Mouse (Mus musculus): ENCODE data around the gene Rpl19. TPM values are rescaled to one million over a fixed set of nuclear protein-coding genes. Genes with fewer than 3 reads are reported as not detected.

The Rpl19 gene
- polyA plus RNA-seq, 1 experiment from 2014 or later, result 1,089 TPM

GRCm38 (mm10) chr11:98061904-98062562 is 35.5 kb downstream of the Rpl19 start:
- H3K9me3 ChIP-seq (replicated peaks; ENCODE audit: control insufficient read depth, low read length), result no peaks in the 10 kb centered on the region
- no peak overlapping the region for H3K9ac ChIP-seq (replicated peaks; ENCODE audit: low read length)
- no peak overlapping the region for H3K27ac ChIP-seq (replicated peaks; ENCODE audit: low read depth, low read length)
- H3K4me1 ChIP-seq (ENCODE audit: control insufficient read depth, insufficient read depth, low read length), result no peaks in the 10 kb centered on the region
- DNase-seq (ENCODE audit: low spot score) (no peak), ATAC-seq (replicated peaks; ENCODE audit: insufficient number of reproducible peaks, low FRiP score, low TSS enrichment, low read depth) (no peak)
- 59% methylated on average over 6 of the region's 6 CpGs for WGBS
- no peak overlapping the region for H3K4me2 ChIP-seq (ENCODE audit: low read depth, low read length)
- H3K4me3 ChIP-seq (ENCODE audit: low read depth, low read length), result no peak overlapping the region
- H3K36me3 ChIP-seq (replicated peaks; ENCODE audit: control insufficient read depth, insufficient read depth, low read depth, low read length), result no peaks in the 10 kb centered on the region
- H3K27me3 ChIP-seq (ENCODE audit: control insufficient read depth, insufficient read depth, low read length), result no peaks in the 10 kb centered on the region; the same call in 1 of the 2 replicates

- no peak for ATAC-seq (replicated peaks; ENCODE audit: insufficient number of reproducible peaks, low FRiP score, low TSS enrichment, low read depth)
- Histone ChIP-seq H3K9me3 (replicated peaks; ENCODE audit: control insufficient read depth, low read length) (no peaks in the 10 kb centered on the region), H3K27me3 (ENCODE audit: control insufficient read depth, insufficient read depth, low read length) (no peaks in the 10 kb centered on the region), H3K27ac (replicated peaks; ENCODE audit: low read depth, low read length) (no peak overlapping the region), H3K4me2 (ENCODE audit: low read depth, low read length) (no peak overlapping the region), H3K9ac (replicated peaks; ENCODE audit: low read length) (no peak overlapping the region), H3K4me3 (ENCODE audit: low read depth, low read length) (no peak overlapping the region), H3K36me3 (replicated peaks; ENCODE audit: control insufficient read depth, insufficient read depth, low read depth, low read length) (no peaks in the 10 kb centered on the region), H3K4me1 (ENCODE audit: control insufficient read depth, insufficient read depth, low read length) (no peaks in the 10 kb centered on the region)
- no peak for DNase-seq (ENCODE audit: low spot score)
- 92% methylated on average over 12 of the region's 12 CpGs for WGBS
Observed at GRCm38 (mm10) chr11:98066201-98066600, 39.7 kb downstream of the Rpl19 start.

- 94% methylated on average over 21 of the region's 21 CpGs for WGBS
- H3K27me3 ChIP-seq (ENCODE audit: control insufficient read depth, insufficient read depth, low read length), result no peaks in the 10 kb centered on the region
- H3K4me2 ChIP-seq (ENCODE audit: low read depth, low read length), result no peak overlapping the region
- DNase-seq (ENCODE audit: low spot score), result no peak
- H3K4me3 ChIP-seq (ENCODE audit: low read depth, low read length), result no peak overlapping the region
- no peaks in the 10 kb centered on the region for H3K36me3 ChIP-seq (replicated peaks; ENCODE audit: control insufficient read depth, insufficient read depth, low read depth, low read length)
- H3K9me3 ChIP-seq (replicated peaks; ENCODE audit: control insufficient read depth, low read length), result no peaks in the 10 kb centered on the region
- no peak overlapping the region for H3K9ac ChIP-seq (replicated peaks; ENCODE audit: low read length)
- no peak for ATAC-seq (replicated peaks; ENCODE audit: insufficient number of reproducible peaks, low FRiP score, low TSS enrichment, low read depth)
- H3K4me1 ChIP-seq (ENCODE audit: control insufficient read depth, insufficient read depth, low read length), result no peaks in the 10 kb centered on the region
- no peak overlapping the region for H3K27ac ChIP-seq (replicated peaks; ENCODE audit: low read depth, low read length)
Observed at GRCm38 (mm10) chr11:98067255-98067654, 40.7 kb downstream of the Rpl19 start.

GRCm38 (mm10) chr11:98073442-98073841 is 46.9 kb downstream of the Rpl19 start:
- H3K9me3 ChIP-seq (replicated peaks; ENCODE audit: control insufficient read depth, low read length), result no peaks in the 10 kb centered on the region
- no peak overlapping the region for H3K4me2 ChIP-seq (ENCODE audit: low read depth, low read length)
- H3K36me3 ChIP-seq (replicated peaks; ENCODE audit: control insufficient read depth, insufficient read depth, low read depth, low read length), result no peaks in the 10 kb centered on the region
- no peak overlapping the region for H3K9ac ChIP-seq (replicated peaks; ENCODE audit: low read length)
- H3K4me1 ChIP-seq (ENCODE audit: control insufficient read depth, insufficient read depth, low read length), result no peaks in the 10 kb centered on the region
- DNase-seq (ENCODE audit: low spot score) (no peak), ATAC-seq (replicated peaks; ENCODE audit: insufficient number of reproducible peaks, low FRiP score, low TSS enrichment, low read depth) (no peak)
- H3K4me3 ChIP-seq (ENCODE audit: low read depth, low read length), result no peak overlapping the region
- H3K27ac ChIP-seq (replicated peaks; ENCODE audit: low read depth, low read length), result no peak overlapping the region
- WGBS, result 88% methylated on average over 4 of the region's 4 CpGs
- H3K27me3 ChIP-seq (ENCODE audit: control insufficient read depth, insufficient read depth, low read length), result no peaks in the 10 kb centered on the region

GRCm38 (mm10) chr11:98075195-98075808 is 48.8 kb downstream of the Rpl19 start:
- ATAC-seq (replicated peaks; ENCODE audit: insufficient number of reproducible peaks, low FRiP score, low TSS enrichment, low read depth), result no peak
- Histone ChIP-seq H3K9me3 (replicated peaks; ENCODE audit: control insufficient read depth, low read length) (no peaks in the 10 kb centered on the region), H3K9ac (replicated peaks; ENCODE audit: low read length) (no peak overlapping the region), H3K36me3 (replicated peaks; ENCODE audit: control insufficient read depth, insufficient read depth, low read depth, low read length) (no peaks in the 10 kb centered on the region), H3K4me2 (ENCODE audit: low read depth, low read length) (no peak overlapping the region), H3K27ac (replicated peaks; ENCODE audit: low read depth, low read length) (no peak overlapping the region), H3K4me1 (ENCODE audit: control insufficient read depth, insufficient read depth, low read length) (no peaks in the 10 kb centered on the region), H3K27me3 (ENCODE audit: control insufficient read depth, insufficient read depth, low read length) (no peaks in the 10 kb centered on the region), H3K4me3 (ENCODE audit: low read depth, low read length) (no peak overlapping the region)
- 22% methylated on average over 13 of the region's 13 CpGs for WGBS
- peak; percentile 92 for DNase-seq (ENCODE audit: low spot score)

- Histone ChIP-seq H3K9me3 (replicated peaks; ENCODE audit: control insufficient read depth, low read length) (no peaks in the 10 kb centered on the region), H3K4me3 (ENCODE audit: low read depth, low read length) (no peak overlapping the region), H3K27me3 (ENCODE audit: control insufficient read depth, insufficient read depth, low read length) (no peaks in the 10 kb centered on the region), H3K4me1 (ENCODE audit: control insufficient read depth, insufficient read depth, low read length) (no peaks in the 10 kb centered on the region), H3K4me2 (ENCODE audit: low read depth, low read length) (no peak overlapping the region), H3K27ac (replicated peaks; ENCODE audit: low read depth, low read length) (no peak overlapping the region), H3K9ac (replicated peaks; ENCODE audit: low read length) (no peak overlapping the region), H3K36me3 (replicated peaks; ENCODE audit: control insufficient read depth, insufficient read depth, low read depth, low read length) (no peaks in the 10 kb centered on the region)
- DNase-seq (ENCODE audit: low spot score) (no peak), ATAC-seq (replicated peaks; ENCODE audit: insufficient number of reproducible peaks, low FRiP score, low TSS enrichment, low read depth) (no peak)
- 81% methylated on average over 8 of the region's 8 CpGs for whole genome bisulfite sequencing
Observed at GRCm38 (mm10) chr11:98077086-98077485, 50.6 kb downstream of the Rpl19 start.

Small RNAs within 50 kb of the gene (microRNA-seq; reads per million reads assigned to microRNA genes)
- gene Gm27597 (ENCODE audit: borderline number of aligned reads), result not detected

Other genes with a start within 250 kb of the Rpl19 start
- gene Rpl23, start 244.3 kb upstream of the Rpl19 start, polyA plus RNA-seq (2014; fragmentation: Nextera tagmentation; extraction: Ambion mirVana), result 524 and 537 TPM in 2 replicates
- gene Lasp1, start 227.7 kb upstream of the Rpl19 start, polyA plus RNA-seq (2014; fragmentation: Nextera tagmentation; extraction: Ambion mirVana), result 62.6 and 67.8 TPM in 2 replicates
- gene B230217C12Rik, start 185.9 kb upstream of the Rpl19 start, polyA plus RNA-seq (2014; fragmentation: Nextera tagmentation; extraction: Ambion mirVana), result 15.4 and 20.0 TPM in 2 replicates
- 0.60 and 0.61 TPM in 2 replicates for gene Fbxo47, start 142.6 kb upstream of the Rpl19 start, polyA plus RNA-seq (2014; fragmentation: Nextera tagmentation; extraction: Ambion mirVana)
- 0.11 and 0.17 TPM in 2 replicates for gene Plxdc1, start 40.3 kb upstream of the Rpl19 start, polyA plus RNA-seq (2014; fragmentation: Nextera tagmentation; extraction: Ambion mirVana)
- 4.6 and 5.7 TPM in 2 replicates for gene Arl5c, start 30.5 kb upstream of the Rpl19 start, polyA plus RNA-seq (2014; fragmentation: Nextera tagmentation; extraction: Ambion mirVana)
- gene Cacnb1, start 3.7 kb upstream of the Rpl19 start, polyA plus RNA-seq (2014; fragmentation: Nextera tagmentation; extraction: Ambion mirVana), result 6.5 and 6.6 TPM in 2 replicates
- gene Stac2, start 26.8 kb downstream of the Rpl19 start, polyA plus RNA-seq (2014; fragmentation: Nextera tagmentation; extraction: Ambion mirVana), result 0.18 and 0.69 TPM in 2 replicates
- 23.9 and 24.1 TPM in 2 replicates for gene Fbxl20, start 123.7 kb downstream of the Rpl19 start, polyA plus RNA-seq (2014; fragmentation: Nextera tagmentation; extraction: Ambion mirVana)
- 85.2 and 85.8 TPM in 2 replicates for gene Med1, start 166.6 kb downstream of the Rpl19 start, polyA plus RNA-seq (2014; fragmentation: Nextera tagmentation; extraction: Ambion mirVana)
- gene Cdk12, start 176.3 kb downstream of the Rpl19 start, polyA plus RNA-seq (2014; fragmentation: Nextera tagmentation; extraction: Ambion mirVana), result 12.2 and 13.4 TPM in 2 replicates